Mouse (Mus musculus) embryonic facial prominence, embryonic 11.5 days (tissue): ENCODE measurements around the gene Urah. TPM values are rescaled to one million over a fixed set of nuclear protein-coding genes. Genes with fewer than 3 reads are reported as not detected.

Experiments
- polyA plus RNA-seq: library from polyadenylated mRNA; unstranded; fragments of >200 nt; fragmentation: Nextera tagmentation; extraction: Ambion mirVana; gene quantifications from 2 replicates; pipeline ENCODE4 v1.2.1, GENCODE M21; 2014

Gene Urah
- polyA plus RNA-seq, 1 experiment from 2014 or later: 1.3 TPM

Other genes with a start within 250 kb of the Urah start
- gene Olfr46, start 233.7 kb upstream of the Urah start, polyA plus RNA-seq: not detected in 2 replicates
- not detected in 2 replicates for gene Olfr61, start 206.0 kb upstream of the Urah start, polyA plus RNA-seq
- not detected in 2 replicates for gene Olfr53, start 188.6 kb upstream of the Urah start, polyA plus RNA-seq
- gene Olfr539, start 175.1 kb upstream of the Urah start, polyA plus RNA-seq: not detected in 2 replicates
- not detected in 2 replicates for gene Olfr45, start 153.1 kb upstream of the Urah start, polyA plus RNA-seq
- not detected in 2 replicates for gene Olfr541, start 137.8 kb upstream of the Urah start, polyA plus RNA-seq
- not detected in 2 replicates for gene Cyp2e1, start 71.3 kb upstream of the Urah start, polyA plus RNA-seq
- gene Syce1, start 47.2 kb upstream of the Urah start, polyA plus RNA-seq: 0.14 and 0.38 TPM in 2 replicates
- gene Zfp941, start 12.8 kb upstream of the Urah start, polyA plus RNA-seq: 3.5 and 3.6 TPM in 2 replicates
- gene Scgb1c1, start 10.5 kb downstream of the Urah start, polyA plus RNA-seq: not detected in 2 replicates
- gene Odf3, start 12.8 kb downstream of the Urah start, polyA plus RNA-seq: not detected in 2 replicates
- not detected in 2 replicates for gene Gm45785, start 21.3 kb downstream of the Urah start, polyA plus RNA-seq
- gene Ric8a, start 21.9 kb downstream of the Urah start, polyA plus RNA-seq: 56.7 and 58.3 TPM in 2 replicates
- 22.9 and 31.8 TPM in 2 replicates for gene Bet1l, start 22.6 kb downstream of the Urah start, polyA plus RNA-seq
- 185 and 195 TPM in 2 replicates for gene Psmd13, start 47.0 kb downstream of the Urah start, polyA plus RNA-seq
- 17.1 and 19.3 TPM in 2 replicates for gene Sirt3, start 47.3 kb downstream of the Urah start, polyA plus RNA-seq
- gene Cox8b, start 65.4 kb downstream of the Urah start, polyA plus RNA-seq: not detected in 2 replicates
- 0.07 TPM in 1 of 2 replicates, not detected in the other for gene Nlrp6, start 85.9 kb downstream of the Urah start, polyA plus RNA-seq
- gene Pgghg, start 106.4 kb downstream of the Urah start, polyA plus RNA-seq: 12.4 and 14.3 TPM in 2 replicates
- 0.38 and 0.78 TPM in 2 replicates for gene Ifitm5, start 115.3 kb downstream of the Urah start, polyA plus RNA-seq
- gene Gm45717, start 120.9 kb downstream of the Urah start, polyA plus RNA-seq: not detected in 2 replicates
- 595 and 632 TPM in 2 replicates for gene Ifitm2, start 121.0 kb downstream of the Urah start, polyA plus RNA-seq
- 19.9 and 20.1 TPM in 2 replicates for gene Ifitm1, start 132.2 kb downstream of the Urah start, polyA plus RNA-seq
- 29.8 and 36.5 TPM in 2 replicates for gene Ifitm3, start 175.8 kb downstream of the Urah start, polyA plus RNA-seq
- not detected in 2 replicates for gene Ifitm6, start 182.9 kb downstream of the Urah start, polyA plus RNA-seq
- gene Gm17387, start 194.1 kb downstream of the Urah start, polyA plus RNA-seq: not detected in 2 replicates
- 15.8 and 19.4 TPM in 2 replicates for gene B4galnt4, start 226.1 kb downstream of the Urah start, polyA plus RNA-seq
- 3.1 and 3.5 TPM in 2 replicates for gene Pkp3, start 243.2 kb downstream of the Urah start, polyA plus RNA-seq